Mouse (Mus musculus) spleen, adult 2 months (tissue): ENCODE results near the gene Rnf214. TPM values are rescaled to one million over a fixed set of nuclear protein-coding genes. Genes with fewer than 3 reads are reported as not detected.

Experiments
- DNase-seq, 2 experiments: peaks; one replicate each; pipeline versions ENCODE4 v3.0.0 to v3.0.0-alpha.2; 2012 to 2021; ENCODE audit warnings: low spot score in 2 of 2, low read depth in 1 of 2
- H3K27ac ChIP-seq: fragments of 200-500 bp; 2 replicates; pipeline ENCODE4 v1.5.1; 2012; ENCODE audit warnings: low read length, inconsistent platforms; ENCODE audit not compliant: insufficient read depth
- H3K27me3 ChIP-seq: fragments of 200-500 bp; 2 replicates; pipeline ENCODE4 v1.6.1; 2012; ENCODE audit warnings: mild to moderate bottlenecking, moderate library complexity, low read length, inconsistent platforms; ENCODE audit not compliant: control insufficient read depth, insufficient read depth
- H3K36me3 ChIP-seq: fragments of 200-500 bp; 2 replicates; pipeline ENCODE4 v1.6.1; 2012; ENCODE audit warnings: mild to moderate bottlenecking, low read length, inconsistent platforms; ENCODE audit not compliant: control insufficient read depth, insufficient read depth
- H3K4me1 ChIP-seq: fragments of 200-500 bp; 2 replicates; pipeline ENCODE4 v1.6.1; 2011; ENCODE audit warnings: inconsistent platforms; ENCODE audit not compliant: control insufficient read depth, insufficient read depth, insufficient read length
- H3K4me3 ChIP-seq: fragments of 200-500 bp; 2 replicates; pipeline ENCODE4 v1.5.1; 2011; ENCODE audit warnings: mild to moderate bottlenecking, inconsistent platforms; ENCODE audit not compliant: insufficient read depth, insufficient read length; ENCODE audit errors: extremely low read depth
- CTCF ChIP-seq: fragments of 200-500 bp; IDR thresholded peaks from 2 replicates; pipeline ENCODE4 v1.5.1; 2011; ENCODE audit warnings: mild to moderate bottlenecking, inconsistent platforms; ENCODE audit not compliant: insufficient read depth, insufficient read length, insufficient replicate concordance; ENCODE audit errors: extremely low read depth
- POLR2A ChIP-seq: fragments of 200-500 bp; IDR thresholded peaks from 2 replicates; pipeline ENCODE4 v1.6.1; 2011; ENCODE audit warnings: low read depth, low read length, inconsistent platforms
- WGBS: fragments of 180-500 bp; shearing (Covaris S2); methylation state at CpG from one replicate; pipeline ENCODE4 v1.1.7; 2018; 5-methylcytosine and 5-hydroxymethylcytosine counted together
- polyA plus RNA-seq: library from polyadenylated mRNA; depleted of rRNA; stranded (reverse); fragments of >200 nt; gene quantifications from 2 replicates; pipeline ENCODE4 v1.2.3, GENCODE M21; 2012

The Rnf214 gene
- polyA plus RNA-seq, 1 experiment = 7.7 TPM

DNA sequence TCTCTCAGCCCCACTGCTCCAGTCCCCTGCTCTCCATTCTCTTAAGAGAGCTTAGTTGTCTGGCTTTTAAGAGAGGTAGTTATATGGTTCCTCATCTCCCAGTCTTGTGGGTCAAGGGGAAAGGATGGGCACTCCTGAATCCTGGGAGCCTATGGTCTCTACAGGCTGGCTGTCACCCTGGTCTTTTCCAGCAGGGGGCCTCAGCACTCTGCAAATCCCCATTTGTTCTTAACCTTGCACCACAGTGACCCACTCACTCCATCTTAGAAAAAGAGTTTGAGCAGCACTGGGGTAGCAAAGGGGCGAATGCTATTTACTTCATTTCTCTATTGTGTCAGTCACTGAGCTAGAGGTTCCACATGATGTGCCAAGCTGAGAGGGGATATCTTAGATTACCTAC is 5.0 kb upstream of the Rnf214 start:
- Histone ChIP-seq H3K27me3 (no peaks in the 10 kb centered on the region), H3K36me3 (peaks cover 44% of the 10 kb centered on the region), H3K27ac (no peak overlapping the region), H3K4me3 (no peak overlapping the region), H3K4me1 (peaks cover 5% of the 10 kb centered on the region)
- peak in 1 of 2 experiments; percentile 51 for DNase-seq
- no peak for TF ChIP-seq POLR2A
- TF ChIP-seq CTCF = peak; percentile 57; the same call in 1 of the 2 replicates
- WGBS = 66% methylated on average over 1 of the region's 1 CpGs

DNA sequence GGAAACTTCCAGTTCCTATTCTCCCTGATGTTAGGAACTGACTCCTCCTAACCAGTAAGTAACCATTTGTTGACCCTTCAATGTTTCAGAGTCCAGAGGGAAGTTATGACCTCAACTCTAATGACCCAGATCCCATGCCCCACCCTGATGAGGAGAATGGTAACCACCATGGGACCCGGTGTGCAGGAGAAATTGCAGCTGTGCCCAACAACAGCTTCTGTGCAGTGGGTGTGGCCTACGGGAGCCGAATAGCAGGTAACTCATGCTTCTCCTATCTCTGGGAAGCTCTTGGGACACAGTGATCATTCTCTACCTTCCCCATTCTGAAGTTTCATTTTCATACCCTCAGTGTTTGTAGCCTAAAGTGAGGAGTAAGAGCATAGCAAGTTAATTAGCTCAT is 4.3 kb upstream of the Rnf214 start:
- Histone ChIP-seq H3K27ac (no peak overlapping the region), H3K4me3 (no peak overlapping the region), H3K27me3 (no peaks in the 10 kb centered on the region), H3K36me3 (peaks cover 44% of the 10 kb centered on the region), H3K4me1 (peaks cover 5% of the 10 kb centered on the region)
- TF ChIP-seq POLR2A = no peak
- WGBS = 89% methylated on average over 3 of the region's 3 CpGs
- DNase-seq = no peak

- DNase-seq = no peak
- peak overlapping the region; percentile 98 for H3K27ac ChIP-seq
- H3K27me3 ChIP-seq = no peaks in the 10 kb centered on the region
- H3K4me3 ChIP-seq = peak overlapping the region; percentile 93
- H3K4me1 ChIP-seq = peaks cover 5% of the 10 kb centered on the region
- TF ChIP-seq CTCF = no peak
- TF ChIP-seq POLR2A = no peak
- peaks cover 19% of the 10 kb centered on the region for H3K36me3 ChIP-seq
- 0% methylated on average over 19 of the region's 19 CpGs for WGBS
Measured at GRCm38 (mm10) chr9:45907078-45907428, 342 bp upstream of the Rnf214 start.

GRCm38 (mm10) chr9:45905811-45906237 is 887 bp downstream of the Rnf214 start:
- 2% methylated on average over 19 of the region's 27 CpGs for WGBS
- H3K36me3 ChIP-seq = peaks cover 15% of the 10 kb centered on the region
- H3K4me3 ChIP-seq = peak overlapping the region; percentile 93
- H3K4me1 ChIP-seq = peaks cover 5% of the 10 kb centered on the region
- no peaks in the 10 kb centered on the region for H3K27me3 ChIP-seq
- no peak for DNase-seq
- no peak for TF ChIP-seq POLR2A
- no peak for TF ChIP-seq CTCF
- peak overlapping the region; percentile 25 for H3K27ac ChIP-seq

DNA sequence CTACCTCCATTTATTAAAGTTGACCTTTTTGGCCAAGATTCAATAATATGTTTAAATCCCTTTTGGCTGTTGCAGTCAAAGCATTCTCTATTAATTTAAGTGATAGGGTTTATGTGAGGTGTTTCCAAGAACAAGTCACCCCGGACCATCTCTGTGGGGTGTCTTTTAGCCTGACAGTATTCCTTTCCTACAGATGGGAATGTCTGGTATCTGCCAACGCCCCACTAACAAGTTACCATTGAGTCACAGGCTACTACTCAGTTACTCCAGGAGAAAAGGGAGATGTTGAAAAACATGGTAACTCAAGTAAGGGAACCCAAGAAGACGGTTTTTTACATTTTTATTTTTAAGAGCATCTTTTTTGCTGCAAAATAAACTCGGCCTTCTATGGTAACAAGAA is 1.5 kb downstream of the Rnf214 start:
- H3K27ac ChIP-seq = no peak overlapping the region
- peaks cover 10% of the 10 kb centered on the region for H3K36me3 ChIP-seq
- no peak overlapping the region for H3K4me3 ChIP-seq
- H3K4me1 ChIP-seq = peaks cover 5% of the 10 kb centered on the region
- TF ChIP-seq CTCF (no peak), POLR2A (no peak)
- WGBS = 81% methylated on average over 4 of the region's 4 CpGs
- DNase-seq = no peak
- no peaks in the 10 kb centered on the region for H3K27me3 ChIP-seq

GRCm38 (mm10) chr9:45893681-45894080 is 13.0 kb downstream of the Rnf214 start:
- H3K4me1 ChIP-seq = no peaks in the 10 kb centered on the region
- no peak overlapping the region for H3K4me3 ChIP-seq
- H3K36me3 ChIP-seq = peaks cover 28% of the 10 kb centered on the region
- no peak overlapping the region; the same call in 1 of the 2 replicates for H3K27ac ChIP-seq
- TF ChIP-seq CTCF = no peak
- no peak for TF ChIP-seq POLR2A
- no peaks in the 10 kb centered on the region for H3K27me3 ChIP-seq
- no peak for DNase-seq

DNA sequence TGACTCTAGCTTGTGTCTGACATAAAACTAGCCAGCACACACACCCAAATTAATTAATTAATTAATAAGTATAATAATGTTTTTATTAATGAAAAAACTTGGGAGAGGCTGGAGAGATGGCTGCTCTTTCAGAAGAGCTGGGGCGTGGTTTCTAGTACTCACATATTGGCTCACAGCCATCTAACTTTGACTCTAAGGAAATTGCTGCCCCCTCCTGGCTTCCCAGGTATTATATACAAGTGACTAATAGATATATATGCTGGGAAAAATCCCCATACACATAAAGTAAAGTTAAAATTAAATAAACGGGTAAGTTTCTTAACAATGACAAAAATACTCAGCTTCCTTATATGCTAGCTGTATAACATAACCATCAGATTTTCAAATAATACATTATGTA is 28.8 kb downstream of the Rnf214 start:
- no peak for TF ChIP-seq POLR2A
- TF ChIP-seq CTCF = no peak
- WGBS = 75% methylated on average over 2 of the region's 2 CpGs
- DNase-seq = no peak
- Histone ChIP-seq H3K4me3 (no peak overlapping the region), H3K27me3 (no peaks in the 10 kb centered on the region), H3K27ac (no peak overlapping the region), H3K4me1 (no peaks in the 10 kb centered on the region), H3K36me3 (peaks cover 12% of the 10 kb centered on the region)
